Mouse (Mus musculus) G1E (cell line): ENCODE data around the gene Muc5ac. TPM values are rescaled to one million over a fixed set of nuclear protein-coding genes. Genes with fewer than 3 reads are reported as not detected.

Experiments
- ATAC-seq: 2 replicates; pipeline ENCODE4 v1.8.0; 2016; ENCODE audit warnings: mild to moderate bottlenecking; ENCODE audit not compliant: insufficient number of reproducible peaks, poor library complexity, low FRiP score, severe bottlenecking; ENCODE audit errors: extremely low read depth
- DNase-seq: peaks from one replicate; pipeline ENCODE4 v3.0.0; 2012; ENCODE audit warnings: low spot score
- H3K27me3 ChIP-seq: 2 replicates; pipeline ENCODE4 v1.6.1; 2012; ENCODE audit warnings: mild to moderate bottlenecking, low read length, inconsistent platforms; ENCODE audit not compliant: insufficient read depth
- H3K36me3 ChIP-seq: replicated peaks from 2 replicates; pipeline ENCODE3; 2012; ENCODE audit warnings: mild to moderate bottlenecking, inconsistent platforms
- H3K4me1 ChIP-seq: 2 replicates; pipeline ENCODE4 v1.6.1; 2012; ENCODE audit warnings: low read depth, low read length, inconsistent platforms, mixed read lengths; ENCODE audit not compliant: insufficient read depth
- H3K4me3 ChIP-seq: 2 replicates; pipeline ENCODE4 v1.5.1; 2012; ENCODE audit warnings: low read depth, mild to moderate bottlenecking, inconsistent platforms, low read length, moderate library complexity, mixed read lengths
- H3K9me3 ChIP-seq: replicated peaks from 2 replicates; pipeline ENCODE4 v1.6.1; 2012; ENCODE audit warnings: inconsistent platforms
- CTCF ChIP-seq: IDR thresholded peaks from 2 replicates; pipeline ENCODE4 v1.5.1; 2012; ENCODE audit warnings: low read depth, low read length, inconsistent platforms, mixed read lengths
- GATA1 ChIP-seq: IDR thresholded peaks from 2 replicates; pipeline ENCODE4 v1.6.1; 2012; ENCODE audit warnings: borderline replicate concordance, low read length, inconsistent platforms, mixed read lengths
- GATA2 ChIP-seq: IDR thresholded peaks from 2 replicates; pipeline ENCODE4 v1.6.1; 2012; ENCODE audit warnings: low read depth, low read length, inconsistent platforms, borderline replicate concordance
- POLR2AphosphoS5 ChIP-seq: IDR thresholded peaks from 2 replicates; pipeline ENCODE4 v1.6.1; 2012; ENCODE audit warnings: low read depth, low read length, inconsistent platforms; ENCODE audit not compliant: insufficient replicate concordance
- TAL1 ChIP-seq: conservative IDR thresholded peaks from 2 replicates; pipeline ENCODE4 v1.6.1; 2012; ENCODE audit warnings: low read depth, low read length, inconsistent platforms, mixed read lengths
- polyA plus RNA-seq: library from polyadenylated mRNA; stranded (reverse); fragments of >175 nt; gene quantifications from 2 replicates; pipeline ENCODE4 v1.2.3, GENCODE M21; 2012
- total RNA-seq, 2 experiments: library from RNA; stranded (forward) in 1 of 2; stranded (reverse) in 1 of 2; fragments of 200-1000 nt in 1 of 2; fragments of >200 nt in 1 of 2; fragmentation: Nextera tagmentation in 1 of 2; gene quantifications; 2 replicates each; pipeline ENCODE4 v1.2.3; 2014 to 2017

The Muc5ac gene
- total and polyA plus RNA-seq, 3 experiments: under 0.01 TPM; not detected in 2

DNA sequence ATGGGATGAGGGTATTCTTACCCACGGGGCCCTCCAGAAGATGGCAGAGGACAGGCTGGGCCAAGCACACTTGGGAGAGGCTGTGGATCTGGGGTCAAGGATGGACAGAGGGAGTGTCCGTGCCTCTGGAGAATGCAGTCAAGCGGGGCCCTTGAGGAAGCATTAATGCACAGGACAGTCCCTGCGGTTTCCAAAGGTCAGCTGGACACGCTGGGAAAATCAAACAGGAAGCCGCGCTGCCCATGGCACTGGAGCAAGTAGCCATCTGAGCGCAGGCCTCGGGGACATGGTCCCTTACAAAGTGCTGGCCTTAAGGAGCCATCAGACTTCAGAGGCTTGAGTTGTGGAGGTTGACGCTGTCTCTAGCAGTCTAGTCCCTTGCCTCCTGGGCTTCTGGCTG is 51.6 kb downstream of the Muc5ac start:
- ATAC-seq (no peak), DNase-seq (no peak)
- no peaks in the 10 kb centered on the region for H3K36me3 ChIP-seq
- H3K9me3 ChIP-seq: no peaks in the 10 kb centered on the region
- peaks cover 30% of the 10 kb centered on the region for H3K27me3 ChIP-seq
- TF ChIP-seq CTCF (no peak), TAL1 (no peak), POLR2AphosphoS5 (no peak), GATA2 (no peak), GATA1 (no peak)
- no peak overlapping the region for H3K4me3 ChIP-seq
- H3K4me1 ChIP-seq: no peaks in the 10 kb centered on the region

DNA sequence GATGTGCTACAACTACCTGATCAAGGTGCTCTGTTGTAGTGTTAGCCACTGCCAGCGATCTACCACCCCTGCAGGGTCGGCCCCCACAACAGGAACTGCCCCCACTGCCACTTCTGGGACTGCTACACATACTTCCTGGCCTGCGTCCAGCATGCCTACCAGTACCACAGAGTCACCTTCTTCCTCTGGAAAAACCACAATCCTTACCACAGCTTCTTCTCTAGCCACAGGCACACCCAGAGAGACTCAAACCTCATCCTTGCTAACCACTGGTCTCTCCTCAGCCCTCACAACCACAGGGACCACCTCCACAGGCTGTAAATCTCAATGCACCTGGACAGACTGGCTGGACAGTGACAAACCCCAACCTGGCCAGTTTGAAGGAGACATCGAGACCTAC is 72.3 kb downstream of the Muc5ac start:
- ATAC-seq (no peak), DNase-seq (no peak)
- Histone ChIP-seq H3K9me3 (no peaks in the 10 kb centered on the region), H3K4me1 (no peaks in the 10 kb centered on the region), H3K27me3 (peaks cover 47% of the 10 kb centered on the region), H3K36me3 (no peaks in the 10 kb centered on the region), H3K4me3 (no peak overlapping the region)
- no peak for TF ChIP-seq CTCF

Other genes with a start within 250 kb of the Muc5ac start
- 15.4 and 19.4 TPM in 2 replicates for gene Chid1, start 249.1 kb upstream of the Muc5ac start, total RNA-seq (2014; fragmentation: Nextera tagmentation)
- 25.1 and 32.5 TPM in 2 replicates for gene Chid1, start 249.1 kb upstream of the Muc5ac start, total RNA-seq (2017)
- 14.4 and 19.2 TPM in 2 replicates for gene Chid1, start 249.1 kb upstream of the Muc5ac start, polyA plus RNA-seq
- 1.0 and 3.2 TPM in 2 replicates for gene Ap2a2, start 226.8 kb upstream of the Muc5ac start, total RNA-seq (2014; fragmentation: Nextera tagmentation)
- gene Ap2a2, start 226.8 kb upstream of the Muc5ac start, total RNA-seq (2017): 4.5 and 5.3 TPM in 2 replicates
- gene Ap2a2, start 226.8 kb upstream of the Muc5ac start, polyA plus RNA-seq: 2.8 TPM in 2 replicates
- gene Muc6, start 133.7 kb upstream of the Muc5ac start, total RNA-seq (2014; fragmentation: Nextera tagmentation): not detected in 2 replicates
- gene Muc6, start 133.7 kb upstream of the Muc5ac start, total RNA-seq (2017): 0.22 and 0.23 TPM in 2 replicates
- gene Muc6, start 133.7 kb upstream of the Muc5ac start, polyA plus RNA-seq: not detected in 2 replicates
- not detected in 2 replicates for gene Muc2, start 98.6 kb upstream of the Muc5ac start, total RNA-seq (2014; fragmentation: Nextera tagmentation)
- 0.05 TPM in 1 of 2 replicates, not detected in the other for gene Muc2, start 98.6 kb upstream of the Muc5ac start, total RNA-seq (2017)
- not detected in 2 replicates for gene Muc2, start 98.6 kb upstream of the Muc5ac start, polyA plus RNA-seq
- gene Muc5b, start 50.1 kb downstream of the Muc5ac start, total RNA-seq (2014; fragmentation: Nextera tagmentation): not detected in 2 replicates
- 0.05 and 0.06 TPM in 2 replicates for gene Muc5b, start 50.1 kb downstream of the Muc5ac start, total RNA-seq (2017)
- under 0.01 TPM in 1 of 2 replicates, not detected in the other for gene Muc5b, start 50.1 kb downstream of the Muc5ac start, polyA plus RNA-seq
- 49.4 and 55.5 TPM in 2 replicates for gene Tollip, start 129.5 kb downstream of the Muc5ac start, total RNA-seq (2014; fragmentation: Nextera tagmentation)
- gene Tollip, start 129.5 kb downstream of the Muc5ac start, total RNA-seq (2017): 51.9 and 52.6 TPM in 2 replicates
- gene Tollip, start 129.5 kb downstream of the Muc5ac start, polyA plus RNA-seq: 53.6 and 62.7 TPM in 2 replicates
- not detected in 2 replicates for gene Brsk2, start 160.8 kb downstream of the Muc5ac start, total RNA-seq (2014; fragmentation: Nextera tagmentation)
- 0.05 TPM in 1 of 2 replicates, not detected in the other for gene Brsk2, start 160.8 kb downstream of the Muc5ac start, total RNA-seq (2017)
- gene Brsk2, start 160.8 kb downstream of the Muc5ac start, polyA plus RNA-seq: not detected in 2 replicates